Mouse (Mus musculus) retina, adult 2 months (tissue): ENCODE measurements around the gene M1ap.

Experiments used
- DNase-seq: peaks from one replicate; pipeline ENCODE4 v3.0.0-alpha.2; 2012; ENCODE audit warnings: low read depth, low spot score

M1ap gene

DNA sequence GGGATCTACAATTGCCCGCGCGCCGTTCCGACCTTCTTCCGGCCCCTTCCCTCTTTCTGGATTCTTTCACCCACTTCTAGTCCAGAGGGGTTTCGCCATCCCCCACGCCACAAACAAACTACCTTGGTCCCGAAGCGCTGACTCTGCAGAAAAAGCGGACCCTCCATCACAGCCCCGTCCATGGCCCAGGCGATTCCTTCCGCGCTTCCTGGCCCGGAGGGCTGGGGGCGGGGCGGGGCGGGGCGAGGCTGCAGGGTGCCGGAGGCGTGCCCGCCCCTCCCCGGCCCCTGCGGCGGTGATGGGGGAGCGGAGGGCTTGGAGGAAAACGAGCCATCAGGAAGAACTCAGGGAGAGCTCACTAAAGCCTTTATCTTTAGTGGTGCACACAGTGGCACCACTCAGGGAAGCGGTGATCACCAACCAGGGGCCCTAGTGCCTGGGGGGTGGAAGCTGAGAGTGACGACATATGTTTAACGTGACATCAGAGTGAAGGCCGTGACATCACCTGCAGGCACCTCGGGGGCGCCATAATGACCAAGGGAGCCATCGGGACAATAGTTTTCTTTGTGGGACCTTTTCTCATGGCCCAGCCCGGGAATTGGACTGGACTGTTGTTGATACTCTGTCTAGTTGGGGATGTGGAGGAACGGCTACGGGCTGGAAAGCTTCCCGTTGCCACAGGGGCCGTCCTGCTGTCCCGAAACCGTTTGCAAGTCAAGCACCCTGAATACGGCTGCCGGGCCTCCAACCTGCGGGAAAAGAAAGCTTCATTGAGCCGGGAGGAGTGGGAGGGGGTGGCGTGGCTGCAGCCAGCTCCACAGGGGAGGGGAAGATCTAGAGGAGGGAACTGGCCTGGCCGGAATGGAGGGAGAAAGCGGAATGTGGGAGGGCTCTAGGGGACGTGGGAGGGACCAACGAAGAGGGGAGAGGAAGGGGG, 86.8 kb downstream of the M1ap start, which contains the start of the genes Dok1 and Loxl3:
TSS of gene Dok1 (minus strand) at position 223 of the 937 bp plus-strand sequence.
TSS of gene Loxl3 (plus strand) at position 925 of the 937 bp plus-strand sequence.
- no peak for DNase-seq

DNA sequence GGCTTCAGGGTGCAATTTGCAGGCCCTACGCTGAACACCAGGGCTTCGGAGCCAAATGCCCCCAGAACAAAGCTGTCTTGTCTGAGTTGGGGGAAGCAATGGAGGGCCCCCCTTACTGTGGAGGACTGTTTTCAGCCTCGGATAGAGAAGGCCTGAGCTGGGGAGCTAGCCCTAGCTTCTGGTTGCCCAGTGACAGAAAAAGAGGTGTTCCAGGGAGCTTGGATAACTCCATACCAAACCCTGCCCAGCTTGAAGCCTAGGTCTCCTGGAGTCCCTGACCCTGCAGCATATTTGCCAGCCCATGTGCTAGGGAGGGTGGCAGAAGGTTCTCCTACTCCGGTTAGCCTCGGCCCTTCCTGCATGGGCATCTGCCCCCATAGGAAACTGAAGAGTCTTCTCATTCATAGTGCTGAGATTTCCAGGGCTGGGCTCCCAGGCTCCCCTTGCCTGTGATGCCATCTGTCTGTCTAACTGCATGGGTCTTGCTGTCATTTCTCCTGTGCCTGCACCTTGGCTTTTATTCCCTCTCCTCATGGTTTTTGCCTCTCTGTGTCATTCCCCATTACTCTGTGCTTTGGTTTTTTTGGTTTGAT, 87.9 kb downstream of the M1ap start:
- no peak for DNase-seq

DNA sequence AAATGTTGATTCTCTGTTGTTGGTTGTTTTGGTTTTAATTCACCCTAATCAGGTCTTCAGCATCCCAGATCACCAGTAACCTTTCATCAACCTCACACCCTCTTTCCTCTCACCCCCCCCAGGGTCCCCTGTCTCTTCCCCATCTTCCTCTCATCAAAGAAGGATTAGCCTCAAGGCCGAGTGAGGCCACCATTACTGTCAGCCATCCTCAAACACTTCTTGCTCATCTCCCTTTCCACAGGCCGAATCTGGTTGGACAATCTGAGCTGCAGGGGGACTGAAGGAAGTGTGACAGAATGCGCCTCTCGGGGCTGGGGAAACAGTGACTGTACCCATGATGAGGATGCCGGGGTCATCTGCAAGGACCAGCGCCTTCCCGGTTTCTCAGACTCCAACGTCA, 90.5 kb downstream of the M1ap start:
- no peak for DNase-seq

DNA sequence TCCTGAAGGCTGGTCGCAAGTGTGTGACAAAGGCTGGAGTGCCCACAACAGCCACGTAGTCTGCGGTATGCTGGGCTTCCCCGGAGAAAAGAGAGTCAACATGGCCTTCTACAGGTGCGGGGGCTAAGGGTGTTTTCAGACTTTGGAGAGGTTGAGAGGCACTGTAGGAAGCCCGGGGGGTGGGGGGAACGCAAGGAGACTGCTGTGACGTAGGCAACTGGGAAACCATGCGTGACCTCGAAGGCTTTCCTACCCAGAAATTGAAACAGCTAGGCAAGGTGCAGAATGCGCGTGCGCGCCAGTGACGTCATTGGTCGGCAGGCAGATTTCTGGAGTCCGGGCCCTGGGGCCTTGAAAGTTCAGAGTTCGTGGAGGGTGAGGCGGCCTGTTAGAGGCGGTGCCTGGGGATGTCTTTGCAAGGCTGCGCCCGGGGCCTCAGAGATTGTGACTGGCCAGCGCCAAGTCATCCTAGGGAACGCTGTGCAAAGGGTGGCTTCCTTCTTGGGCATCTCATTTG, 91.9 kb downstream of the M1ap start:
- peak; percentile 52 for DNase-seq

DNA sequence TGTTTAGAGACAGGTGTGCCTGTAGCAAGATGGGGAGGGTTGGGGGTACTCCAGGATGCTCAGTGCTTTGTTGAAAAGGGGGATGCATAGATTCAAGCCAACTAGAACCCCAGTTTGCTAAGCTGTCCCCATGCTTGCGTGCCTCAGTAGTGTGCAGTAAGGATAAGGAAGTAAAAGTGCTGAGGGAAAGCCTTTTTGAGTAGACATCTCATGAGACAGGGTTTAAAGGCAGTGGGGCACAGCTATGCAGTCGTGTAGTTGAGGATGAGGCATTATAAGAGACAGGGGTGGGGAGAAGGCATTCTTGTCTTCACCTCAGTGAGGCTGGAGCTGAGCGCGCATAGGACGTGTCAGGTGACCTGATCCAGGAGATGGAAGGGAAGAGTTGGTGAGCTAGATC, 93.9 kb downstream of the M1ap start:
- no peak for DNase-seq

GRCm38 (mm10) chr6:83043561-83043960, 96.9 kb downstream of the M1ap start:
- DNase-seq, result no peak

GRCm38 (mm10) chr6:83043993-83044392, 97.3 kb downstream of the M1ap start:
- DNase-seq, result no peak

DNA sequence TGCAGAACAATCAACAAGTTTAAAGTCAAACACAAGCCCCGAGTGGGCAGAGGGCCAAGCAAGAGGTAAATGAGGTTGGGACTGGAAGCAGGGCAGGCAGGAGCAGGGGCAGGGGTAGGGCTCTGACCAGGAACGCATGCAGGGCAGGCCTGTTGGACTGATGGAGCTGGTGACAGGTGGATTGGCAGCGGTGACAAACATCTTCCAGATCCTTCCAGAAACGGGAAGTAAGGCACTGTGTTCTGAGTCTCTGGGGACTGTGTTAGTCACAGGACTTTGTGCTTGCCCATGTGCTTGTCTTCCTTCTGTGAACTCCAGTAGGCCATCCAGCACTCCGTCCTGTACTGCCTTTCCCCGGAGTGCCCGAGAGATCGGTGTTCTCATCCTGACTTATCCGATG, 98.0 kb downstream of the M1ap start:
- no peak for DNase-seq

GRCm38 (mm10) chr6:83049367-83049766, 102.7 kb downstream of the M1ap start:
- DNase-seq, result no peak

DNA sequence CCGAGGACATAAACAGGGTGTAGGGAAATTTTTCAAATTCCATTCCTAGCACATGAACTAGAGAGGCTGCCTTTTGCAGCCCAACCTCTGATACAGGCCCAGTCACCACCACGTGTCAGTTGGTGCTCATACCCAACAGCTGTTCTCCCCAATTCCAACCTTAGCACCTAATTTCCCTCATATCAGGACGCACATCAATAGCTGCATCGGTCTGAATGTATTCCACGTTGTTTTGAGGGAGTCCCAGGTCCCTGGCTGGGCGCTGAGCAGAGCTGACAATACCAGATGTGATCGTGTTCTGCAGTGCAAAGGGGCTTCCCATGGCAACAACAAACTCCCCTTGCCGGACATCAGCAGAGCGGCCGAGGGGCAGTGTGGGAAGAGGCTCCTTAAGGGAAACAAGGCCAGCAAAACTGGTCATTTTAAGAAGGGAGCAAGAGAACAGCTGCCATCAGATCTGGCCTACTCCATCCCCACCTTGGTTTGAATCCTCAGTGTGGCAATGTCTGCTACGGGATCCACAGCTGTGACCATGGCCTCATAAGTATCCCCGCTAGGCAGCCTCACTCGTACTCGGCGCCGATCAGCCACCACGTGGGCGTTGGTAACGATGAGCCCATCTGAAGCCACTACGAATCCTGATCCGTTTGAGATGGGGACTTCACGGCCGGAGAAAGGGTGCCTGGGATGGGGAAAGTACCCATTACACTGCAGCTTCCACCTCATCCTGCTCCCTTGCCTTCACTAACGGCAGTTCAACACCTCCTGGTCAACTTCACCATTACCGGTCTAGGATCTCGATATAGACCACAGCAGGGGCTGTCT, 106.6 kb downstream of the M1ap start:
- DNase-seq, result no peak

DNA sequence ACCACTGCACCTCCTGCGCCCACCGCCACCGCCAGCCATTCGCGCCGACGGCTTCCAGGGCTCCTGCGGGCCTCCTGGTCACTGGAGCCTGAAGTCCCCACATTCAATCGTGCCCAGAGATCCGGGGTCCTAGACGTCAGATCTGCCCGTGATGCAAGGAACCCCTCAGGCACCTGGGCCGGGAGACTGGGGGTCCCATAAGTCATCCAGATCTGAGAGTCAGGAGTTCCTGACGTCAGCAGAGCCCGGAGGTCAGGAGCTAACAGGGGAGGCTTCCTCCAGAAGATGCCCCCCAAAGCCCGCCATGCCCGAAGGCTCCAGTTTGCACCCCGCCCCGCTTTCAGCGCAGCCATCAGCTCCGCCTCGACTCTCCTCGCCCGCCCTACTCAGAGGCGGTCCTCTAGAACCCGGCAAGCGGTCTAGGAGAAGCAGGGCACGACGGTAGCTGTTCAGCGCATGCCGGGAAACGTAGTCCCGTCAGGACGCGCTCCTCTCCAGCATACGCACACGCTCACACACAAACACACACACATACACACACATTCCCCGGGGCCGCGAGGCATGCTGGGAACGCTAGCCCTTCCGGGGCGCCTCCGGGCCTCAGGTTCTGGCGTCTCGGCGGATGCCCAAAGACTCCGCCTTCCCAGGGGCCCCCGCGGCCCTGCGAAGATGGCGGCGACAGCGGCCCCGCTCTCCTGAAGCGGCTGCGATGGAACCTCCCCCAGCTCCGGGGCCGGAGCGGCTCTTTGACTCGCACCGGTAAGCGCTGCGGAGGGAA, 107.6 kb downstream of the M1ap start, which contains the start of gene Aup1:
TSS of gene Aup1 (plus strand) at position 448 of the 778 bp plus-strand sequence.
- peak; percentile 98 for DNase-seq

GRCm38 (mm10) chr6:83054871-83055431, 108.2 kb downstream of the M1ap start, which contains the start of gene Htra2:
TSS of gene Htra2 (minus strand) at chr6:83055273.
- DNase-seq, result no peak

- no peak for DNase-seq
These were observed 111.1 kb downstream of the M1ap start, which contains the start of gene Dqx1 for GRCm38 (mm10) chr6:83057790-83058189. TSS of gene Dqx1 (plus strand) at chr6:83057844.

- no peak for DNase-seq
These were observed 112.0 kb downstream of the M1ap start for GRCm38 (mm10) chr6:83058725-83059124.

GRCm38 (mm10) chr6:83065995-83066394, 119.3 kb downstream of the M1ap start:
- no peak for DNase-seq

- no peak for DNase-seq
These were observed 119.7 kb downstream of the M1ap start for GRCm38 (mm10) chr6:83066441-83066840.

GRCm38 (mm10) chr6:83068221-83068620, 121.5 kb downstream of the M1ap start:
- DNase-seq, result no peak

- DNase-seq, result no peak
These were observed 122.2 kb downstream of the M1ap start for GRCm38 (mm10) chr6:83068706-83069487.

DNA sequence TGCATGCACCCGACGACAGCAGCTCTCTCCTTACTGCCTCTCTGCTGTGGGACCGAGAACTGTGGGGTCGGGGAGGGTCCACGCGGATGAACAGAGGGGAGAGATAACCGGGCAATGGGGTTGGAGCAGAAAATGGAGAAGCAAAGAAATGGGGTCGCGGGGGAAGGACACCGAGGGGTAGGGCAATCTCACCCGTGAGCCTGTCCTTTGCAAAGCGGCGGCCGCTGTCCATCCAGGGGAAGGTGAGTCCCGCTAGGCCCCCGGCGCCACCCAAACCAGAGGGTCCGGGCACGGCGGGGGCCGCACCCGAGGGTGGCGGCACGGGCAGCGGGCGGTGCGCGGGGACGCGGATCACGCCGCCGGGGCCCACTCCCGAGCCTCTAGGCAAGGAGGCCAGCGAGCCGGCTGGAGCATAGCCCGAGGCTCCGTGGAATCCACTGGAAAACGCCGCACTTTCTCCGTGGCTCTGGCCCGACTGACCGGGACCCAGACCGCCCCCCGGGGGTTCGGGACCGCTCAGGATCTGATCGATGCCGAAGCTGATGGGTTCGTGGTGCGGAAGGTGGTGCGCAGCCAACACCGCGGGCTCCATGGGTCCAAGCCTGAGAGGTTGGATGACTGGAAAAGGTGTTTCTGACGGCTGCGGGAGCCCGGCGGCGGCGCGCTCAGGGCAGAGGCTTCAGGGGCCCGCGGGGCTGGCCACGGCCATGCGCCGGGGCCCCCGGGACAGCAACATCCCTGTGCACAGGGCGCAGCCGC, 123.0 kb downstream of the M1ap start:
- DNase-seq, result no peak

GRCm38 (mm10) chr6:83070247-83070310, 123.4 kb downstream of the M1ap start, which contains the start of gene Tlx2:
TSS of gene Tlx2 (minus strand) at chr6:83070293.
- no peak for DNase-seq
